Comparison of ENCODE assay signal across 8 mouse cellular contexts in the genomic region with DNA sequence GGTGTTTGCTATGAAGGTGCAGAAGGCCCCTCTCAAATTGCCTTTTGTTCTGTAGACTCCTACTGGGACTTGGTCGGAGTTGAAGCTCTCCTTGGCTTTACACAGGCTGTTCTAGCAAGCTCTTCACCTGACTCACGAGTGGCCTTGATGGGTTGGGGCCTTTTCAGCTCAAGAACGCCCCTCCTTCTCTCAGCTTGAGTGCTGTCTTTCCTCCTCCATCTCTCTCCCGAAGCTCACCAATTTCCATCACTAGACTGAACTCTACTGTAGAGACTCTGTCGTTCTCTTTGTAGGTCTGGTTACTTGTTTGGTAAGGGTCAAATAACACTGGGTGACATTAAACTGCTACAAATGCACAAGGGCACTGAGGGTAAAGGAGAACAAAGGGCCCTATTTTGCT. TPM values are rescaled to one million over a fixed set of nuclear protein-coding genes. Genes with fewer than 3 reads are reported as not detected.
DNase-seq lines count a peak whose midpoint lies in the region; ATAC-seq lines count a peak whose summit lies in the region.

No protein-coding gene starts in this region.

- peak overlapping the region; percentile 39; the same call in 1 of the 2 replicates for H3K4me3 ChIP-seq in kidney, embryonic 14.5 days (ENCODE audit: low read length)
- peak overlapping the region; percentile 48 for H3K4me3 ChIP-seq in hindbrain, embryonic 11.5 days (ENCODE audit: low read depth, low read length)
- H3K4me3 ChIP-seq in midbrain, embryonic 16.5 days (ENCODE audit: low read depth, low read length), result peak overlapping the region; percentile 56

- no peaks in the 10 kb centered on the region for H3K36me3 ChIP-seq in kidney, embryonic 14.5 days (ENCODE audit: control insufficient read depth, insufficient read depth, low read length)
- H3K36me3 ChIP-seq in hindbrain, embryonic 11.5 days (ENCODE audit: control insufficient read depth, insufficient read depth, low read length), result no peaks in the 10 kb centered on the region
- no peaks in the 10 kb centered on the region for H3K36me3 ChIP-seq in midbrain, embryonic 16.5 days (ENCODE audit: control insufficient read depth, insufficient read depth, low read length)

- peaks cover 3% of the 10 kb centered on the region; the same call in 1 of the 2 replicates for H3K4me1 ChIP-seq in kidney, embryonic 14.5 days (ENCODE audit: control insufficient read depth, insufficient read depth, low read length)
- no peaks in the 10 kb centered on the region; the same call in 1 of the 2 replicates for H3K4me1 ChIP-seq in hindbrain, embryonic 11.5 days (replicated peaks; ENCODE audit: control insufficient read depth, insufficient read depth, low read length)
- peaks cover 14% of the 10 kb centered on the region for H3K4me1 ChIP-seq in midbrain, embryonic 16.5 days (ENCODE audit: control insufficient read depth, insufficient read depth, low read length)

- H3K9ac ChIP-seq in kidney, embryonic 14.5 days (ENCODE audit: low read depth, low read length), result peak overlapping the region; percentile 58; the same call in 1 of the 2 replicates
- H3K9ac ChIP-seq in hindbrain, embryonic 11.5 days (ENCODE audit: low read depth, low read length), result peak overlapping the region; percentile 64
- H3K9ac ChIP-seq in midbrain, embryonic 16.5 days (ENCODE audit: low read depth, low read length), result peak overlapping the region; percentile 65

- no peaks in the 10 kb centered on the region for H3K9me3 ChIP-seq in kidney, embryonic 14.5 days (ENCODE audit: control insufficient read depth, low read length)
- H3K9me3 ChIP-seq in hindbrain, embryonic 11.5 days (ENCODE audit: control insufficient read depth, low read length), result no peaks in the 10 kb centered on the region
- H3K9me3 ChIP-seq in midbrain, embryonic 16.5 days (replicated peaks; ENCODE audit: control insufficient read depth, low read length, poor library complexity, severe bottlenecking), result no peaks in the 10 kb centered on the region

- ATAC-seq in kidney, embryonic 14.5 days (ENCODE audit: low FRiP score, low TSS enrichment), result no peak; the same call in 1 of the 2 replicates
- ATAC-seq in hindbrain, embryonic 11.5 days (ENCODE audit: low FRiP score), result no peak; the same call in 1 of the 2 replicates
- ATAC-seq in midbrain, embryonic 16.5 days, result no peak

- peak overlapping the region; percentile 52 for H3K4me2 ChIP-seq in kidney, embryonic 14.5 days (replicated peaks; ENCODE audit: low read depth, low read length)
- H3K4me2 ChIP-seq in hindbrain, embryonic 11.5 days (replicated peaks; ENCODE audit: low read depth, low read length), result peak overlapping the region; percentile 54
- H3K4me2 ChIP-seq in midbrain, embryonic 16.5 days (ENCODE audit: low read length), result peak overlapping the region; percentile 59

- no peaks in the 10 kb centered on the region for H3K27me3 ChIP-seq in kidney, embryonic 14.5 days (ENCODE audit: control insufficient read depth, insufficient read depth, low read length)
- H3K27me3 ChIP-seq in hindbrain, embryonic 11.5 days (ENCODE audit: control insufficient read depth, insufficient read depth, low read length), result no peaks in the 10 kb centered on the region
- H3K27me3 ChIP-seq in midbrain, embryonic 16.5 days (ENCODE audit: control insufficient read depth, insufficient read depth, low read depth, low read length), result no peaks in the 10 kb centered on the region

- DNase-seq in kidney, adult 18-20 months, result no peak
- DNase-seq in ZHBTc4 (ENCODE audit: low read depth, low spot score), result peak; percentile 38
- DNase-seq in hindbrain, embryonic 11.5 days (ENCODE audit: low spot score), result peak; percentile 41
- no peak for DNase-seq in yolk sac, embryonic 10.5 days (ENCODE audit: low spot score)
- no peak for DNase-seq in kidney, postnatal 10 days
- no peak for DNase-seq in layer of hippocampus, postnatal 14 days (ENCODE audit: low spot score in 2 of 2)

- H3K27ac ChIP-seq in kidney, embryonic 14.5 days (ENCODE audit: low read depth, low read length), result peak overlapping the region; percentile 79
- peak overlapping the region; percentile 95 for H3K27ac ChIP-seq in hindbrain, embryonic 11.5 days (ENCODE audit: low read depth, low read length)
- peak overlapping the region; percentile 94 for H3K27ac ChIP-seq in midbrain, embryonic 16.5 days (ENCODE audit: low read length)

- WGBS in kidney, embryonic 14.5 days, result 73% methylated on average over 5 of the region's 5 CpGs
- 80% methylated on average over 5 of the region's 5 CpGs for WGBS in hindbrain, embryonic 11.5 days
- WGBS in midbrain, embryonic 16.5 days, result 74% methylated on average over 5 of the region's 5 CpGs

RNA-seq across cellular contexts. Expression of a gene that starts 0.7 kb away (rescaled TPM):
- 31.2 and 31.8 TPM in 2 replicates for polyA plus RNA-seq in kidney, embryonic 14.5 days (2014; fragmentation: Nextera tagmentation; extraction: Ambion mirVana)
- polyA plus RNA-seq in hindbrain, embryonic 11.5 days (2014; fragmentation: Nextera tagmentation; extraction: Ambion mirVana), result 19.7 and 26.8 TPM in 2 replicates
- 13.2 and 17.1 TPM in 2 replicates for polyA plus RNA-seq in midbrain, embryonic 16.5 days (2015; fragmentation: Nextera tagmentation; extraction: Ambion mirVana)
- 1 to 10 TPM; 4.9 to 6.7 TPM for total RNA-seq in layer of hippocampus, postnatal 14 days (2021)

RNA-seq across cellular contexts. Expression of a gene that starts 30.5 kb away (rescaled TPM):
- 2,297 and 2,617 TPM in 2 replicates for polyA plus RNA-seq in kidney, embryonic 14.5 days (2014; fragmentation: Nextera tagmentation; extraction: Ambion mirVana)
- polyA plus RNA-seq in hindbrain, embryonic 11.5 days (2014; fragmentation: Nextera tagmentation; extraction: Ambion mirVana), result 1,131 and 1,227 TPM in 2 replicates
- polyA plus RNA-seq in midbrain, embryonic 16.5 days (2015; fragmentation: Nextera tagmentation; extraction: Ambion mirVana), result 268 and 368 TPM in 2 replicates
- total RNA-seq in layer of hippocampus, postnatal 14 days (2021), result 10 to 100 TPM; 72.8 to 77.3 TPM

RNA-seq across cellular contexts. Expression of a gene that starts 53.8 kb away (rescaled TPM):
- polyA plus RNA-seq in kidney, embryonic 14.5 days (2014; fragmentation: Nextera tagmentation; extraction: Ambion mirVana), result 1.8 and 2.0 TPM in 2 replicates
- 0.11 and 0.28 TPM in 2 replicates for polyA plus RNA-seq in hindbrain, embryonic 11.5 days (2014; fragmentation: Nextera tagmentation; extraction: Ambion mirVana)
- polyA plus RNA-seq in midbrain, embryonic 16.5 days (2015; fragmentation: Nextera tagmentation; extraction: Ambion mirVana), result 0.90 and 0.91 TPM in 2 replicates
- total RNA-seq in layer of hippocampus, postnatal 14 days (2021), result not detected

Comparison
In these comparisons a context has a peak if more than half of its experiments do, and no peak if none do; other contexts are left out.
1. DNase-seq: peak in ZHBTc4 (single experiment) and hindbrain, embryonic 11.5 days (single experiment); none in kidney, adult 18-20 months (single experiment), yolk sac, embryonic 10.5 days (single experiment), kidney, postnatal 10 days (single experiment) and layer of hippocampus, postnatal 14 days (0 of 2).
2. Peak in every context shown above with its lines, with median percentiles within 50 percentile points of each other: H3K27ac ChIP-seq, H3K4me2 ChIP-seq, H3K4me3 ChIP-seq and H3K9ac ChIP-seq.